Comparison of ENCODE assay signal across 10 mouse cellular contexts in genomic region chr8:77009425-77009824, GRCm38 (mm10).
DNase-seq lines count a peak whose midpoint lies in the region; ATAC-seq and TF ChIP-seq lines count a peak whose summit lies in the region.
"Had no signal": no experiment of that assay in that cellular context is flagged by ENCODE, and none has a peak within 500 bp of the region (broad histone marks: within the 10 kb centered on the region; RNA-seq: fewer than 3 reads in every experiment).

No protein-coding gene starts in this region.

- H3K4me2 ChIP-seq in heart, postnatal 0 days (ENCODE audit: low read depth, low read length) = no peak overlapping the region
- H3K4me2 ChIP-seq in kidney, embryonic 15.5 days = no peak overlapping the region

- peak; percentile 81 for DNase-seq in left cerebral cortex, postnatal 4 days
- DNase-seq in left cerebral cortex, adult 11 months (ENCODE audit: low spot score) = no peak
- peak; percentile 24 to 27 for DNase-seq in cerebellum, postnatal 25 days
- DNase-seq in heart, postnatal 0 days (ENCODE audit: low spot score) = peak; percentile 21
- DNase-seq in retina, adult 2 months (ENCODE audit: low read depth, low spot score) = peak; percentile 46
- no peak for DNase-seq in urinary bladder, postnatal 25 days (ENCODE audit: low spot score)
- DNase-seq: adrenal gland, postnatal 14 days; right cerebral cortex, adult 18-20 months had no signal

- no peaks in the 10 kb centered on the region for H3K36me3 ChIP-seq in heart, postnatal 0 days (replicated peaks; ENCODE audit: control insufficient read depth, insufficient read depth, low read length)
- H3K36me3 ChIP-seq in kidney, embryonic 15.5 days = no peaks in the 10 kb centered on the region

- 36% methylated on average over 10 of the region's 10 CpGs for WGBS in heart, postnatal 0 days
- 85% methylated on average over 10 of the region's 10 CpGs for WGBS in kidney, embryonic 15.5 days

- peak; percentile 44; the same call in 1 of the 2 replicates for ATAC-seq in heart, postnatal 0 days (ENCODE audit: insufficient read depth, low read depth)
- no peak for ATAC-seq in kidney, embryonic 15.5 days (replicated peaks; ENCODE audit: low FRiP score)

- intact Hi-C loops in left cerebral cortex, postnatal 4 days (cut with DNase I) = no loop called here

- TF ChIP-seq EP300 in heart, postnatal 0 days (IDR thresholded peaks at IDR 0.05; ENCODE audit: low read depth) = no peak

- TF ChIP-seq CTCF in heart, postnatal 0 days (IDR thresholded peaks at IDR 0.05; ENCODE audit: low read depth) = no peak

- H3K9me3 ChIP-seq in heart, postnatal 0 days (replicated peaks; ENCODE audit: control insufficient read depth, low read length) = no peaks in the 10 kb centered on the region
- no peaks in the 10 kb centered on the region for H3K9me3 ChIP-seq in kidney, embryonic 15.5 days (replicated peaks)

- no peaks in the 10 kb centered on the region for H3K27me3 ChIP-seq in heart, postnatal 0 days (ENCODE audit: control insufficient read depth, insufficient read depth, low read length)
- H3K27me3 ChIP-seq in kidney, embryonic 15.5 days = no peaks in the 10 kb centered on the region

- no peak overlapping the region for H3K9ac ChIP-seq in heart, postnatal 0 days (replicated peaks; ENCODE audit: low read depth, low read length)
- H3K9ac ChIP-seq in kidney, embryonic 15.5 days = no peak overlapping the region

- no peak overlapping the region for H3K4me3 ChIP-seq in heart, postnatal 0 days (ENCODE audit: low read depth, low read length)
- H3K4me3 ChIP-seq in kidney, embryonic 15.5 days (replicated peaks) = no peak overlapping the region
- H3K4me3 ChIP-seq: erythroblast, embryonic 14.5 days had no signal

- H3K4me1 ChIP-seq in heart, postnatal 0 days (ENCODE audit: control insufficient read depth, insufficient read depth) = no peaks in the 10 kb centered on the region
- H3K4me1 ChIP-seq in kidney, embryonic 15.5 days = no peaks in the 10 kb centered on the region

- no peak overlapping the region for H3K27ac ChIP-seq in heart, postnatal 0 days (ENCODE audit: low read depth)
- no peak overlapping the region for H3K27ac ChIP-seq in kidney, embryonic 15.5 days

Comparison
In these comparisons a context has a peak if more than half of its experiments do, and no peak if none do; other contexts are left out.
1. DNase-seq: peak in left cerebral cortex, postnatal 4 days (single experiment), cerebellum, postnatal 25 days (2 of 2), heart, postnatal 0 days (single experiment) and retina, adult 2 months (single experiment); none in left cerebral cortex, adult 11 months (single experiment) and urinary bladder, postnatal 25 days (single experiment).